Mouse (Mus musculus): Measurements from ENCODE around the gene Gzf1. TPM values are rescaled to one million over a fixed set of nuclear protein-coding genes. Genes with fewer than 3 reads are reported as not detected.

Gzf1 gene
- polyA plus RNA-seq, 1 experiment, result 5.2 TPM

- TF ChIP-seq FLI1 (IDR thresholded peaks at IDR 0.05; ENCODE audit: low read length) (no peak), GATA1 (IDR thresholded peaks at IDR 0.05; ENCODE audit: borderline replicate concordance, low read length) (no peak)
- peaks cover 63% of the 10 kb centered on the region for H3K4me1 ChIP-seq
These were observed 3.0 kb upstream of the Gzf1 start for GRCm38 (mm10) chr2:148677801-148678200.

GRCm38 (mm10) chr2:148679346-148679745, 1.5 kb upstream of the Gzf1 start:
- H3K4me3 ChIP-seq (replicated peaks), result no peak overlapping the region
- H3K36me3 ChIP-seq (replicated peaks; ENCODE audit: low read length), result peaks cover 52% of the 10 kb centered on the region
- no peaks in the 10 kb centered on the region for H3K27me3 ChIP-seq (replicated peaks)
- TF ChIP-seq FLI1 (IDR thresholded peaks at IDR 0.05; ENCODE audit: low read length), result no peak
- TF ChIP-seq GATA1 (IDR thresholded peaks at IDR 0.05; ENCODE audit: borderline replicate concordance, low read length), result no peak
- H3K9me3 ChIP-seq, result no peaks in the 10 kb centered on the region
- peaks cover 56% of the 10 kb centered on the region for H3K4me1 ChIP-seq

More at GRCm38 (mm10) chr2:148677801-148678200, 3.0 kb upstream of the Gzf1 start:
- no peaks in the 10 kb centered on the region for H3K27me3 ChIP-seq (replicated peaks)
- H3K36me3 ChIP-seq (replicated peaks; ENCODE audit: low read length), result peaks cover 38% of the 10 kb centered on the region
- peak overlapping the region; percentile 71 for H3K4me3 ChIP-seq (replicated peaks)
- no peaks in the 10 kb centered on the region for H3K9me3 ChIP-seq

GRCm38 (mm10) chr2:148681461-148681891, 653 bp downstream of the Gzf1 start:
- Histone ChIP-seq H3K27me3 (replicated peaks) (no peaks in the 10 kb centered on the region), H3K9me3 (no peaks in the 10 kb centered on the region), H3K36me3 (replicated peaks; ENCODE audit: low read length) (peaks cover 51% of the 10 kb centered on the region), H3K4me1 (peaks cover 63% of the 10 kb centered on the region), H3K4me3 (replicated peaks) (peak overlapping the region; percentile 99)
- no peak for TF ChIP-seq GATA1 (IDR thresholded peaks at IDR 0.05; ENCODE audit: borderline replicate concordance, low read length)
- TF ChIP-seq FLI1 (IDR thresholded peaks at IDR 0.05; ENCODE audit: low read length), result no peak

GRCm38 (mm10) chr2:148683031-148683430, 2.2 kb downstream of the Gzf1 start:
- TF ChIP-seq GATA1 (IDR thresholded peaks at IDR 0.05; ENCODE audit: borderline replicate concordance, low read length) (no peak), FLI1 (IDR thresholded peaks at IDR 0.05; ENCODE audit: low read length) (no peak)
- Histone ChIP-seq H3K27me3 (replicated peaks) (no peaks in the 10 kb centered on the region), H3K9me3 (no peaks in the 10 kb centered on the region), H3K36me3 (replicated peaks; ENCODE audit: low read length) (peaks cover 51% of the 10 kb centered on the region), H3K4me3 (replicated peaks) (no peak overlapping the region), H3K4me1 (peaks cover 64% of the 10 kb centered on the region)

GRCm38 (mm10) chr2:148684972-148685371, 4.1 kb downstream of the Gzf1 start:
- no peaks in the 10 kb centered on the region for H3K27me3 ChIP-seq (replicated peaks)
- H3K4me1 ChIP-seq, result peaks cover 52% of the 10 kb centered on the region
- H3K9me3 ChIP-seq, result no peaks in the 10 kb centered on the region
- peaks cover 66% of the 10 kb centered on the region for H3K36me3 ChIP-seq (replicated peaks; ENCODE audit: low read length)
- no peak overlapping the region for H3K4me3 ChIP-seq (replicated peaks)
- no peak for TF ChIP-seq GATA1 (IDR thresholded peaks at IDR 0.05; ENCODE audit: borderline replicate concordance, low read length)
- TF ChIP-seq FLI1 (IDR thresholded peaks at IDR 0.05; ENCODE audit: low read length), result no peak

- peaks cover 73% of the 10 kb centered on the region for H3K36me3 ChIP-seq (replicated peaks; ENCODE audit: low read length)
- no peaks in the 10 kb centered on the region for H3K9me3 ChIP-seq
- no peaks in the 10 kb centered on the region for H3K27me3 ChIP-seq (replicated peaks)
- H3K4me1 ChIP-seq, result peaks cover 47% of the 10 kb centered on the region
- TF ChIP-seq GATA1 (IDR thresholded peaks at IDR 0.05; ENCODE audit: borderline replicate concordance, low read length) (no peak), FLI1 (IDR thresholded peaks at IDR 0.05; ENCODE audit: low read length) (no peak)
- no peak overlapping the region for H3K4me3 ChIP-seq (replicated peaks)
These were observed 4.9 kb downstream of the Gzf1 start for GRCm38 (mm10) chr2:148685709-148686108.

- H3K4me1 ChIP-seq, result peaks cover 40% of the 10 kb centered on the region
- peaks cover 85% of the 10 kb centered on the region for H3K36me3 ChIP-seq (replicated peaks; ENCODE audit: low read length)
- no peaks in the 10 kb centered on the region for H3K27me3 ChIP-seq (replicated peaks)
- H3K9me3 ChIP-seq, result no peaks in the 10 kb centered on the region
- H3K4me3 ChIP-seq (replicated peaks), result no peak overlapping the region
- no peak for TF ChIP-seq FLI1 (IDR thresholded peaks at IDR 0.05; ENCODE audit: low read length)
- TF ChIP-seq GATA1 (IDR thresholded peaks at IDR 0.05; ENCODE audit: borderline replicate concordance, low read length), result no peak
These were observed 6.0 kb downstream of the Gzf1 start for GRCm38 (mm10) chr2:148686862-148687261.

GRCm38 (mm10) chr2:148687971-148688370, 7.1 kb downstream of the Gzf1 start:
- no peak overlapping the region for H3K4me3 ChIP-seq (replicated peaks)
- no peaks in the 10 kb centered on the region for H3K27me3 ChIP-seq (replicated peaks)
- no peak for TF ChIP-seq FLI1 (IDR thresholded peaks at IDR 0.05; ENCODE audit: low read length)
- TF ChIP-seq GATA1 (IDR thresholded peaks at IDR 0.05; ENCODE audit: borderline replicate concordance, low read length), result no peak
- H3K36me3 ChIP-seq (replicated peaks; ENCODE audit: low read length), result peaks cover 95% of the 10 kb centered on the region
- H3K4me1 ChIP-seq, result peaks cover 31% of the 10 kb centered on the region
- no peaks in the 10 kb centered on the region for H3K9me3 ChIP-seq

- Histone ChIP-seq H3K4me1 (peaks cover 21% of the 10 kb centered on the region), H3K9me3 (no peaks in the 10 kb centered on the region), H3K4me3 (replicated peaks) (no peak overlapping the region), H3K27me3 (replicated peaks) (no peaks in the 10 kb centered on the region), H3K36me3 (replicated peaks; ENCODE audit: low read length) (peaks cover 95% of the 10 kb centered on the region)
- TF ChIP-seq FLI1 (IDR thresholded peaks at IDR 0.05; ENCODE audit: low read length), result no peak
- TF ChIP-seq GATA1 (IDR thresholded peaks at IDR 0.05; ENCODE audit: borderline replicate concordance, low read length), result no peak
These were observed 8.8 kb downstream of the Gzf1 start for GRCm38 (mm10) chr2:148689444-148690140.

- Histone ChIP-seq H3K36me3 (replicated peaks; ENCODE audit: low read length) (peaks cover 95% of the 10 kb centered on the region), H3K4me3 (replicated peaks) (no peak overlapping the region), H3K4me1 (peaks cover 15% of the 10 kb centered on the region), H3K27me3 (replicated peaks) (no peaks in the 10 kb centered on the region), H3K9me3 (no peaks in the 10 kb centered on the region)
- no peak for TF ChIP-seq GATA1 (IDR thresholded peaks at IDR 0.05; ENCODE audit: borderline replicate concordance, low read length)
- no peak for TF ChIP-seq FLI1 (IDR thresholded peaks at IDR 0.05; ENCODE audit: low read length)
These were observed 9.5 kb downstream of the Gzf1 start for GRCm38 (mm10) chr2:148690291-148690690.
